Mouse (Mus musculus) thymus, adult 2 months (tissue): ENCODE measurements around the gene Pla2g2d.

Experiments
- CTCF ChIP-seq: fragments of 200-500 bp; IDR thresholded peaks from 2 replicates; pipeline ENCODE4 v1.5.1; 2012; ENCODE audit warnings: mild to moderate bottlenecking, control low read depth, low read length, moderate library complexity, borderline replicate concordance; ENCODE audit not compliant: control insufficient read depth, poor library complexity, insufficient read depth; ENCODE audit errors: extremely low read depth
- POLR2A ChIP-seq: fragments of 200-500 bp; IDR thresholded peaks from 2 replicates; pipeline ENCODE4 v1.6.1; 2012; ENCODE audit warnings: mild to moderate bottlenecking, low read length, control low read depth, moderate library complexity; ENCODE audit not compliant: control insufficient read depth, poor library complexity, insufficient read depth; ENCODE audit errors: extremely low read depth

- no peak for TF ChIP-seq CTCF
- TF ChIP-seq POLR2A = no peak
Observed at GRCm38 (mm10) chr4:138729018-138729703, 46.4 kb upstream of the Pla2g2d start.
